Mouse (Mus musculus) CH12.LX (cell line): ENCODE data around the gene Ift20. TPM values are rescaled to one million over a fixed set of nuclear protein-coding genes. Genes with fewer than 3 reads are reported as not detected.

Experiments used
- DNase-seq: peaks from one replicate; pipeline ENCODE4 v3.0.0-alpha.2; 2013; ENCODE audit errors: extremely low read depth
- H3K27ac ChIP-seq: 2 replicates; pipeline ENCODE4 v1.5.1; 2012; ENCODE audit warnings: low read depth, mild to moderate bottlenecking, control low read depth, moderate library complexity; ENCODE audit not compliant: insufficient read depth
- H3K27me3 ChIP-seq: replicated peaks from 2 replicates; pipeline ENCODE3; 2012; ENCODE audit warnings: inconsistent platforms
- H3K36me3 ChIP-seq, 2 experiments: replicated peaks in 1 of 2; 2 replicates each; pipeline versions ENCODE3 to v1.6.1; 2012; ENCODE audit warnings: inconsistent platforms in 1 of 2, low read length in 1 of 2, mild to moderate bottlenecking in 1 of 2, mixed read lengths in 1 of 2, moderate library complexity in 1 of 2; ENCODE audit not compliant: control insufficient read depth in 1 of 2, insufficient read depth in 1 of 2
- H3K4me1 ChIP-seq, 2 experiments: 2 replicates each; pipeline ENCODE4 v1.6.1; 2012; ENCODE audit warnings: inconsistent platforms in 1 of 2, moderate library complexity in 1 of 2; ENCODE audit not compliant: insufficient read depth in 2 of 2, control insufficient read depth in 1 of 2
- H3K4me2 ChIP-seq: 2 replicates; pipeline ENCODE4 v1.6.1; 2012; ENCODE audit warnings: low read depth, mild to moderate bottlenecking, control low read depth; ENCODE audit not compliant: poor library complexity, insufficient read depth, severe bottlenecking
- H3K4me3 ChIP-seq, 3 experiments: fragments of 150-350 bp in 1 of 3; sonication (generic) in 1 of 3; replicated peaks in 1 of 3; 2 replicates each; pipeline versions ENCODE3 to v1.5.1; 2011 to 2012; ENCODE audit warnings: low read depth in 2 of 3, low read length in 2 of 3, mild to moderate bottlenecking in 2 of 3, moderate library complexity in 2 of 3, control low read depth in 1 of 3, improper control_type of control experiment in 1 of 3, inconsistent platforms in 1 of 3, mixed read lengths in 1 of 3; ENCODE audit not compliant: poor library complexity in 1 of 3
- H3K79me2 ChIP-seq: replicated peaks from 2 replicates; pipeline ENCODE4 v1.6.1; 2012; ENCODE audit warnings: mild to moderate bottlenecking, moderate library complexity; ENCODE audit not compliant: control insufficient read depth, poor library complexity, insufficient read depth, severe bottlenecking; ENCODE audit errors: extremely low read depth
- H3K9ac ChIP-seq: 2 replicates; pipeline ENCODE4 v1.6.1; 2012; ENCODE audit warnings: low read depth, mild to moderate bottlenecking, control low read depth, moderate library complexity; ENCODE audit not compliant: insufficient read depth
- H3K9me3 ChIP-seq: replicated peaks from 2 replicates; pipeline ENCODE3; 2012; ENCODE audit warnings: low read length, inconsistent platforms, mixed read lengths
- BHLHE40 ChIP-seq: IDR thresholded peaks from 2 replicates; pipeline ENCODE4 v1.6.1; 2011; ENCODE audit warnings: mild to moderate bottlenecking, low read depth, low read length, improper control_type of control experiment
- CHD1 ChIP-seq: IDR thresholded peaks from 2 replicates; pipeline ENCODE4 v1.6.1; 2012; ENCODE audit warnings: low read depth, low read length, improper control_type of control experiment, inconsistent platforms
- E2F4 ChIP-seq: IDR thresholded peaks from 2 replicates; pipeline ENCODE4 v1.6.1; 2011; ENCODE audit warnings: low read depth, low read length, improper control_type of control experiment; ENCODE audit not compliant: insufficient replicate concordance
- EP300 ChIP-seq: IDR thresholded peaks from 2 replicates; pipeline ENCODE4 v1.6.1; 2011; ENCODE audit warnings: low read length, improper control_type of control experiment
- ETS1 ChIP-seq: conservative IDR thresholded peaks from 2 replicates; pipeline ENCODE4 v1.6.1; 2012; ENCODE audit warnings: low read depth, mild to moderate bottlenecking, inconsistent platforms, low read length, improper control_type of control experiment, moderate library complexity
- JUN ChIP-seq: IDR thresholded peaks from 2 replicates; pipeline ENCODE4 v1.6.1; 2011; ENCODE audit warnings: low read depth, mild to moderate bottlenecking, low read length, improper control_type of control experiment, moderate library complexity; ENCODE audit not compliant: insufficient read depth
- MAFK ChIP-seq: IDR thresholded peaks from 2 replicates; pipeline ENCODE4 v1.6.1; 2011; ENCODE audit warnings: low read length, improper control_type of control experiment; ENCODE audit not compliant: insufficient replicate concordance
- MAZ ChIP-seq: IDR thresholded peaks from 2 replicates; pipeline ENCODE4 v1.6.1; 2012; ENCODE audit warnings: low read depth, mild to moderate bottlenecking, inconsistent platforms, low read length, improper control_type of control experiment, moderate library complexity
- MEF2A ChIP-seq: IDR thresholded peaks from 2 replicates; pipeline ENCODE4 v1.6.1; 2014; ENCODE audit warnings: low read depth, mild to moderate bottlenecking, inconsistent platforms, low read length, improper control_type of control experiment, borderline replicate concordance
- MXI1 ChIP-seq: IDR thresholded peaks from 2 replicates; pipeline ENCODE4 v1.6.1; 2011; ENCODE audit warnings: mild to moderate bottlenecking, low read depth, low read length, improper control_type of control experiment
- MYC ChIP-seq: IDR thresholded peaks from 2 replicates; pipeline ENCODE4 v1.6.1; 2011; ENCODE audit warnings: low read depth, mild to moderate bottlenecking, improper control_type of control experiment, low read length
- NELFE ChIP-seq: IDR thresholded peaks from 2 replicates; pipeline ENCODE4 v1.6.1; 2011; ENCODE audit warnings: low read depth, low read length, improper control_type of control experiment
- PAX5 ChIP-seq: IDR thresholded peaks from 2 replicates; pipeline ENCODE4 v1.6.1; 2012; ENCODE audit warnings: low read length, inconsistent platforms, mixed read lengths
- RAD21 ChIP-seq: IDR thresholded peaks from 2 replicates; pipeline ENCODE4 v1.6.1; 2011; ENCODE audit warnings: low read depth, mild to moderate bottlenecking, low read length, improper control_type of control experiment, moderate library complexity
- RCOR1 ChIP-seq: conservative IDR thresholded peaks from 2 replicates; pipeline ENCODE4 v1.6.1; 2012; ENCODE audit warnings: low read depth, mild to moderate bottlenecking, inconsistent platforms, low read length, improper control_type of control experiment
- SIN3A ChIP-seq: IDR thresholded peaks from 2 replicates; pipeline ENCODE4 v1.6.1; 2012; ENCODE audit warnings: low read length, improper control_type of control experiment, inconsistent platforms
- SMC3 ChIP-seq: IDR thresholded peaks from 2 replicates; pipeline ENCODE4 v1.6.1; 2011; ENCODE audit warnings: low read depth, low read length, improper control_type of control experiment
- USF2 ChIP-seq: conservative IDR thresholded peaks from 2 replicates; pipeline ENCODE4 v1.6.1; 2011; ENCODE audit warnings: low read depth, low read length, improper control_type of control experiment
- ZMIZ1 ChIP-seq: IDR thresholded peaks from 2 replicates; pipeline ENCODE4 v1.6.1; 2012; ENCODE audit warnings: low read depth, mild to moderate bottlenecking, inconsistent platforms, low read length, improper control_type of control experiment
- ZNF384 ChIP-seq: IDR thresholded peaks from 2 replicates; pipeline ENCODE4 v1.6.1; 2012; ENCODE audit warnings: low read depth, low read length, improper control_type of control experiment, inconsistent platforms
- dilution Hi-C: fragments of 300-500 bp; cut with MboI; formaldehyde crosslinking; loops from 2 replicates; pipeline ENCODE4 v1.14.3; 2020; ENCODE audit warnings: low sequenced_read_pairs; ENCODE audit not compliant: extremely low pct_unique_long_range_greater_than_20kb, extremely low pct_ligation_motif_present
- in situ Hi-C: fragments of 300-500 bp; cut with MboI; formaldehyde crosslinking; loops from 3 replicates; pipeline ENCODE4 v1.14.3; 2019; ENCODE audit warnings: low sequenced_read_pairs, low pct_ligation_motif_present, low pct_unique_long_range_greater_than_20kb, mixed read lengths
- polyA plus RNA-seq: library from polyadenylated mRNA; unstranded; fragments of >175 nt; gene quantifications from 2 replicates; pipeline ENCODE4 v1.2.1, GENCODE M21; 2012; ENCODE audit warnings: low read depth; ENCODE audit not compliant: insufficient read length
- total RNA-seq, 2 experiments: library from RNA; depleted of rRNA; stranded (reverse); fragments of 300-350 nt in 1 of 2; fragments of >200 nt in 1 of 2; gene quantifications; 2 replicates each; pipeline ENCODE4 v1.2.3; 2012 to 2014

Gene Ift20
- total and polyA plus RNA-seq, 3 experiments, result 124 to 151 (median 136) TPM

- Histone ChIP-seq H3K27me3 (no peaks in the 10 kb centered on the region), H3K9ac (no peak overlapping the region), H3K27ac (no peak overlapping the region), H3K9me3 (no peaks in the 10 kb centered on the region), H3K4me1 (0 out of 4 replicates have a peak, but pooled peaks cover 0 to 3% of the 10 kb centered on the region in 2 experiments), H3K4me3 (no peak overlapping the region), H3K4me2 (no peak overlapping the region), H3K36me3 (peaks cover 18 to 51% of the 10 kb centered on the region in 2 experiments), H3K79me2 (no peaks in the 10 kb centered on the region)
- DNase-seq, result no peak
- dilution Hi-C loops, result no loop called here
- in situ Hi-C loops, result loop anchor here (10.0 to 25.0 kb wide), 3 partner anchors 258 to 646 kb away; partner anchors contain the start of gene Lyrm9
- TF ChIP-seq MEF2A (no peak), JUN (no peak), RCOR1 (no peak), PAX5 (no peak), SMC3 (no peak), SIN3A (no peak), MAZ (no peak), ZNF384 (no peak), MXI1 (no peak), MAFK (no peak), ETS1 (no peak), E2F4 (no peak), CHD1 (no peak), BHLHE40 (no peak), USF2 (no peak)
Measured at GRCm38 (mm10) chr11:78566775-78567174, 30.6 kb downstream of the Ift20 start.

GRCm38 (mm10) chr11:78567614-78568013 lies 31.5 kb downstream of the Ift20 start:
- Histone ChIP-seq H3K27me3 (no peaks in the 10 kb centered on the region), H3K79me2 (no peaks in the 10 kb centered on the region), H3K4me3 (no peak overlapping the region), H3K9me3 (no peaks in the 10 kb centered on the region), H3K27ac (no peak overlapping the region), H3K9ac (no peak overlapping the region), H3K36me3 (peaks cover 23 to 59% of the 10 kb centered on the region in 2 experiments), H3K4me2 (no peak overlapping the region), H3K4me1 (0 out of 4 replicates have a peak, but pooled peaks cover 0 to 3% of the 10 kb centered on the region in 2 experiments)
- no peak for DNase-seq
- dilution Hi-C loops (no loop called here), in situ Hi-C loops (loop anchor here (10.0 to 25.0 kb wide), 3 partner anchors 257 to 645 kb away; partner anchors contain the start of gene Lyrm9)
- TF ChIP-seq EP300, result no peak
- no peak for TF ChIP-seq USF2
- TF ChIP-seq SMC3, result no peak
- no peak for TF ChIP-seq RAD21
- TF ChIP-seq NELFE, result no peak
- no peak for TF ChIP-seq ZNF384
- no peak for TF ChIP-seq MYC
- no peak for TF ChIP-seq ZMIZ1
